Mouse (Mus musculus) cerebellum, adult 8-10 months (tissue): Measurements from ENCODE around the gene Pbx3.

ENCODE experiments used
- DNase-seq: peaks from one replicate; pipeline ENCODE4 v3.0.0; 2022

The Pbx3 gene

DNA sequence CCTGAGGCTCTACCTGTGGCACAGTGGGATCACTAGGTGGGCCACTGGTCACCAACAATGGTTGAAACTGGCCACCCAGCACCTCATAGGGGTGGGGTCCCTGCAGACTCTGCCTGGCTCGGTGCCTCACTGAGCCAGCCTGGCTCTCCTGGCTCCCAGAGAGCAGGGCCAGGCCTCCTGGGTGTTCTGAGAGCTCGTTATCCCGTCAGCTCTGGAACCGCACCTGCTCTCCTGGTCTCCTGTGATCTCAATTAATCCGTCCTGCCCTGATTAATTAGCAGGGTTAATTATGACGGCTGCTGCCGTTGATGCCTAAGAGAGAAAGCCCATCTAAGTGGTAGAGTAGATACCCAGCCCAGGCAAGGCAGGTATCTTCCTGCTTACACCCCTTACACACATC is 237.6 kb downstream of the Pbx3 start:
- DNase-seq: no peak

GRCm38 (mm10) chr2:34132751-34133150 is 240.2 kb downstream of the Pbx3 start:
- DNase-seq: no peak

GRCm38 (mm10) chr2:34129674-34130267 is 243.2 kb downstream of the Pbx3 start:
- DNase-seq: no peak

GRCm38 (mm10) chr2:34127871-34128270 is 245.1 kb downstream of the Pbx3 start:
- no peak for DNase-seq

- DNase-seq: no peak
Observed at GRCm38 (mm10) chr2:34123896-34124295, 249.0 kb downstream of the Pbx3 start.
